Mouse (Mus musculus) cerebellum, postnatal 10 days (tissue): ENCODE results near the gene Trim3.

Experiments
- DNase-seq, 2 experiments: peaks; one replicate each; pipeline ENCODE4 v3.0.0; 2021; ENCODE audit warnings: mixed read lengths in 2 of 2

Trim3 gene

DNA sequence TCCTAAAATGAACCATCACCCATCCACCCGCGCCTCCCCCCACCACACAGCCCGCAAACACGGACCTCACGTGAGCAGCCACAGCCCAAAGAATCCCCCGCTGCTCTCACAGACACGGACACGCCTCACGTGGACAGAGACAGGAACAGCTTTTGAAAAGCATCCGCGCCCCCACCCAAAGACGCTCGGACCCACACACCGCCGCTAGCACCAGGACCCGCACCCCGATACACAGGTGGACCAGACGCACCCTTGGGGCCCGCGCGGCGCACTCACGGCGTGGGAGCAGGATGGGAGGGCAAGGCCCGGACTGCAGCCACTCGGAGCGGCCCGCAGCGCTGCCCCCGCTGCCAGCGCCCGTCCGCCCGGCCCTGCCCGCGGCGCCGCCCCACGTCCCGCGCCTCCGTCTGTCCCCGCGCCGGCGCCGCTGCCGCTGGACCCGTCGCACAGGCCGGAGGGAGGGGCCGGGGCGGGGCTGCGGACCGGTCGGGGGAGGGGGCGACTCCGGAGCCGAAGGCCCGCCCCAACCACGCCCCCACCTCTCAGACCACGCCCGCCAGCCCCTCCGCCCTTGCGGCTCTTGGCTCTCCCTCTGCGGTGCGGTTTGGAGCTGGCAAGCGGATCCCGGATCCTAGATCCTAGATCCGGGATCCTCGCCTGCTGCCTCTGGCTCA is at the start of gene Trim3:
Gene Trim3 (minus strand): TSS at position 445 of the 674 bp plus-strand sequence.
- DNase-seq = peak; percentile 98 to 99

DNA sequence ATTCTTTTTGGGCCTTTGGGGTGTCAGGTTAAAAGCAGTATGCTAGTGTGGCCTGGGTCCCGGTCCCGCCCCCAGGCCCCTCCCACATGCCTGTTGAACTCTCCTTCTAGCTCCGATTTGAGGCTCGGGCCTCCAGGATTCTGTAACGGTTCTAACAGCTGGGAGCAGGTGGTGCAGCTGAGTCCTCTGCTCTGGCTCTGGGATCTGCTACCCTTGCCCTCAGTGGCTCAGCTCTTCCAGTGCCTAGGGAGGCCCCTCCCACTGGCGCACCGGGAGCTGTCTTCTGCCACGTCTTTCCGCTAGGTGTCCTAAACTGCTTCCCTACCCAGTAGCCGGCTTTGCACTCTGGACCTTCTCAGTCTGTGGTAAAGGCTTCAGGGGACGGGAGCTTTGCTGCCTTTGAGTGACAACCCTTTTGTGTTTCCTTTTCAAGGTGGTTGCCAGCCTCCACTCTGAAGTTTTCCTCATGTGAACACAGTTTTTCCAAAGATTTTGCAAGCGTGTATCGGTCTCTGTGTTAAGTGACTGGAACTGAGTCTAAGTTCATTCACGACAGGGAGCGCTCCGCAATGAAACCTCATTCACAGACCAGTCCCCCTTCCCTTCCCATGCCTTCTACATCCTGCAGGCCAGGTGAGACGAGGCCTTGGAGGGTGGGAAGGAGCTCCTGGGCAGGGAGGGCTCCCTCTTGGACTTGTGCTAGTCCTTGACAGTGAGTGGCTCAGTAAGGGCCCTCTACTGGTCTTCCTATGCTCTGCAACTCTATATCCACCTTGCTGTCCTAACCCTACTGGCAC is 17.5 kb upstream of the Trim3 start, which contains the start of gene Dnhd1:
Gene Dnhd1 (plus strand): TSS at position 189 of the 797 bp plus-strand sequence.
- DNase-seq = peak; percentile 71 to 74

DNA sequence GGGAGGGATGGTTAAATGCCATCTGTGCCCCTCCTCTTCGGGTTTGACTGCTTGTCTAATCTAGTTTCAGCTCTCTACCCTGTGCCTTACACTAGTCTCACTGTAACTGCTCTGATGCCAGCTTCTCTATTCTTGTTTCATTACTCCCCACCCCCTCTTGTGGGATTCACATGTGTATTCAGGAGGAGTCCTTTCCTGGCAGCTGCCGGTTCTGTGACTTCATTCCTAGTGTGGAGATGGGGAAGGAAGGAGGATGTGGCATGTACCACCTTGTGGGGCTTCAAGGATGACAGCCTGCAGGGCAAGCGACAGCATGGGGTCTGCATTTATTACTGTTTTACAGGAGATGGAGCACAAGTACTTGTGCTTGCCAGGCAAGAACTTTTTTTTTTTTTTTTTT is 8.6 kb upstream of the Trim3 start:
- DNase-seq = no peak

GRCm38 (mm10) chr7:105640894-105641255 is 7.5 kb upstream of the Trim3 start:
- peak in 1 of 2 experiments; percentile 60 for DNase-seq

GRCm38 (mm10) chr7:105640233-105640893 is 7.0 kb upstream of the Trim3 start, which contains the start of the genes Arfip2 and Gm45799:
Arfip2 (minus strand) TSS chr7:105640416.
Gm45799 (plus strand) TSS chr7:105640552.
- peak; percentile 98 to 99 for DNase-seq

- DNase-seq = no peak
Measured at GRCm38 (mm10) chr7:105639756-105640155, 6.4 kb upstream of the Trim3 start, which contains the start of gene Timm10b. Timm10b (plus strand) TSS chr7:105640056.

DNA sequence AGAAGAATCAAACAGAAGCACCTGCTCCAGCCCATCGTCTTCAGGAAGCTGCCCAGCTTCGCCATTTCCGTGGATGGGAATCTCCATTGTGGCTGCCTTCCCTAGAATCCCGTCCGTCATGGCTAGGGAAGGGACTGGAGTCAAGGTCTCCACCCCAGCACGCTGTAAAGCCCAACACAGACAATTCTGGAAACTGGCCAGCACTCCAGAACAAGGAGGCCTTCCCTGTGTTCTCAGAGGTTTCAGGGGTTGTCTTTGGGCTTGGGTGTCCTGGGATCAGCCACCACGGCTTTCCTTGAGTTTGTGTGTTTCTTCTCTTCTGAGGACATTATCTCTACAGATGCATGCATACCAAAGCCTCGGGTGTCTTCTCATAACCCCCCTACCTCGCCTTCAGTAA is 5.9 kb upstream of the Trim3 start:
- DNase-seq = peak; percentile 45 to 59

DNA sequence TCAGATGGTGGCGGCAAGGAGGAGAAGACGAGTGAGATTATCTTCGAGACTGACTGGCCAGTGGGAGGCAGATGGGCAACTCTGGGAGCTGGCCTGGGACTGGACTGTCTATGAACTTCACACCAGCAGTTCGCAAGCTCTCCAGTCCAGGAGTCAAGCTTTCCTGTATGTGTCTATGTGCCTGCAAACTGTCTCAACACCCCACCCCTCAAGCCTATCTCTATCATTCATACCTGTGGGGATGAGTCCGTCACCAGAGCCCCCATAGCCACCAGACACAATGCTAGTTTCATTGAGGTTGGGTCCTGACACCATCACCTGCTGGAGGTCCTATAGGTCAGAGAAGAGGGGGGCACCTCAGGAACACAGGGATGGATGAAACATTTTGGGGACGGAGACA is 5.4 kb upstream of the Trim3 start:
- no peak for DNase-seq

GRCm38 (mm10) chr7:105635726-105636125 is 2.4 kb upstream of the Trim3 start:
- no peak for DNase-seq

DNA sequence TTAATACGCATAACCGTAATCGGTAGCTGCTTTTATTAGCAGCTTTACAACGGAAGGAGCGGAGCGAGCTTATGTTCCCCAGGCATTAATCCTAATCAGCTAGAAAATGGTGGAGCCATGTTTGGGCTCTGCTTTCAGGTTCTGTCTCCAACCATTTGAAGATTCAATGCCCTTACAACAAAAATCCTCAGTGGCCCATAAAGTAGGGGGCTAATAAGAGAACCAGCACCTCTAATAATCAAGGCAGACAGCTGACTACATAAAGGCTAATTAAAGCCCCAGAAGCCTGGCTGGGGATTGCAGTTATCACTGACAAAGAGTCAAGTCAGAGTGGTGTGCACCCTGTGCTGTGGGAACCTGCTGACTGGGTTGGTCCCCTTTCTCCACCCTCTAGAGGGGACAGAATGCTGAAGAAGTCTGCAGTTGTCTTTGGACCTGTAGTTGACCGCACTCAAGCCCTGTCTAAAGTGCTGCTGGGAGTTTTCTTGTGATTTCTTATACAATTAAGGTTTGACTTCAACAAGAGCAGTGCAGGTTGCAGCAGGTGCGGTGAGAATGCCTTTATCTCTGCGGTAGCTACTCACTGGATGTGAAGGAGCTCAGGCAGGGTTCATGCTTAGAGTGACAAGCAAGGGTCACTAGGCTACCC is 1.0 kb upstream of the Trim3 start:
- no peak for DNase-seq

DNA sequence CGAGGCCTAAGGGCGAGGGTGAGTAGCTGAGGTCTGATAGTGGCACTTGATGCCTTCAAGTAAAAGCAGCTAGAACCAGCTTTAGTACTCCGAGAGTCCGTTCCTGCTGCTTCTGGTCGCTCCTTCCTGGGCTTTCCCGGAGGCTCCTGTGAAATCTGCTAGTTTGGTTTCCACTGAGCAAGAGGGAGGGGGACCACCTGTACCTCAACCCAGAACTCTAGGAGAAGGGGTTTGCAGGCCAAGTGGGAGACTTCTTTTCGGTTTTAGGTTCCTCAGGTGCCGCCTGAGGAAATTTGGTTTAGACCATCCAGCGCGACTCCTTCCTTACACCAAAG is 397 bp upstream of the Trim3 start:
- DNase-seq = no peak

- DNase-seq = peak; percentile 74 to 75
Measured at GRCm38 (mm10) chr7:105632551-105632972, 809 bp downstream of the Trim3 start.

DNA sequence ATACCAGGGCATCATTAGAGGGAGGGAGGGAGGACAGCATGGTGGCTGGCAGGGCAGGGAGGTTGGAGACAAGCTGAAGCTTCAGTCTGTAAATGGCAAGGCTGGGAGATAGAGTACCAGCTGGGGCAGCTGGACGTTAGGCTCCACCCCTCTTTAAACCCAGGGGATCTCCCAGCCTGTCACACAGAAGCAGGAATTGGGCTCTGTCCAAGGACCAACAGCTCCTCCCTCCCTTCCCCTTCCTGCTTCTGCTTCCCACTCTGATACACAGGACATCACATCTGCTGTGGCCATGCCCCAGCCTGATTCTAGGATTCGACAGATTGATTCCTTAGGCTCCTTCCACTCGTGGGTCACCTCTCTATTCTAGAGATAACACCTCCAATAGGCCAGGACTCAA is 4.7 kb downstream of the Trim3 start:
- peak; percentile 85 to 86 for DNase-seq

- DNase-seq = peak; percentile 53 to 55
Measured at GRCm38 (mm10) chr7:105625397-105625796, 8.0 kb downstream of the Trim3 start.

GRCm38 (mm10) chr7:105621646-105622292 is 11.6 kb downstream of the Trim3 start:
- DNase-seq = no peak

DNA sequence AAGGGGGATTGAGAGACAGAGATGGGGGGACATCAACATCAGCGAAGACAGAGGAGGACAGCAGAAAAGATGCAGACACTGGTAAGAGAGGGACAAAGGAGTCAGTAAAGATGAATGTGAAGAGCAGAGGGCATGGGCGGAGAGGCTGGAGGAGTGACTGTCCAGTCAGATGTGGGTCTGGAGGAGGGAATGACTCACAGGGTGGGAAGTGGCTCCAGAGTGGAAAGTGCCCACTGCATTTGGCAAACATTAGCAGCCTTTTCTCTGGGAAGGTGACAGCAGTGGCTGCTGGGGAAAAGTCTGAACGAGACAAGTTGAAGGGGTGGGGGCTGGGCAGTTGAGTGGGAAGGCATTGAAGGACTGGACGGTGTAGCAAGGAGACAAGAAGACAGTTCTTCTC is 12.3 kb downstream of the Trim3 start:
- DNase-seq = no peak

GRCm38 (mm10) chr7:105619701-105620100 is 13.7 kb downstream of the Trim3 start:
- no peak for DNase-seq

DNA sequence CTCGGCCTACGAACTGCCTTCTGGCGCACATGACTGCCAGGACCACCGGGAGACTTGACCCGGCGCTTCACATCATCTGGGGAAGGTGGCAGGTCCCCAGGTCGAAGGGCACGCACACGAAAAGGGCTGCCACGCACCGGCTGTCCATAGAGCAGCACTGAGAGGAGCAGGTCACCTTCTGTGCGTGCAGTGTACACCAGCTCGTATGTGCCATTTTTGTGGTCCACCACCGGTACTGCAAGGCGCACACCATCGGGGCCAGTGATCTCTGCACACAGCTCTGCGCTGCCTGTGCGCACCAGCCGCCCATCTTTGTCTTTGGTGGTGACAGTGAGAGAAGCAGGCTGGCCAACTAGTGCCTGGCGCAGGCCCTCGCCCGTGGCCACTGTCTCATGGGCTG is 15.6 kb downstream of the Trim3 start:
- DNase-seq = no peak

DNA sequence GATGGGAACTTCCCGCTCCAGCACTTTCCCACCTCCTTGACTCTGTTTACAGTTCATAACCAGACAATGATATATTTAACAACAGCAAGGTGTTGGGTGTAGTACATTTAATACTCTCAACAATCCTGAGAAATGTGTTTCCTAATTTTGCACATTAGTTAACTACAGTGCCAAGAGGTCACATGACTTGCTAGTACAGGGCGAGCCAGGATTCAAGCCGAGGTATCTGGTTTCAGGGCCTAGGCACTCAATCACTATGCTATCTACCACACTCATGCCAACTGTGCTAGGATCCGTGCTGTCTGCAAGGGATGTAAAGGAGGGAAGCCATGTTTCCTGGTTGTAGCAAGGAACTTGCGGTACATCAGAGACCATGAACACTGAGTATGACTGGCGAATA is 16.8 kb downstream of the Trim3 start:
- DNase-seq = no peak

- DNase-seq = no peak
Measured at GRCm38 (mm10) chr7:105615720-105616119, 17.7 kb downstream of the Trim3 start.

GRCm38 (mm10) chr7:105614400-105614799 is 19.0 kb downstream of the Trim3 start:
- no peak for DNase-seq

DNA sequence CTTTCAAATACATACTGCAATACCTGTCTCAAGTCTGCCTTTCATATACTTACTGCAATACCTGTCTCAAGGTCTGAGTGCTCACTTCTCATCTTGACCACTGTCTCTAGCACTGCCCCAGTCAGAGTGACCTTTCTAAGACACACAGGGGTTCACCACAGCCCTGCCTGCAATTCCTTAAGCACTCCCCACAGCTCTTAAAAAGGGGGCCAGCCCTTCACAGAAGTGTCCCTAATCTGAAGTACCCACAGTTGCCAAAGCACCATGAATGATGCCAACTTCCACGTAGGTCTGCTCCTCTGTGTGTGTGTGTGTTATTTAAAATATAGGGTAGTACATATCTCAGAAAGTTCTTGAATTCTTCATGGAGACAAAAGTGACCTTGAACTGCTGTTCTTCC is 21.6 kb downstream of the Trim3 start:
- DNase-seq = no peak

- no peak for DNase-seq
Measured at GRCm38 (mm10) chr7:105608467-105608866, 24.9 kb downstream of the Trim3 start.
